Mouse (Mus musculus): ENCODE results near the gene Nampt. TPM values are rescaled to one million over a fixed set of nuclear protein-coding genes. Genes with fewer than 3 reads are reported as not detected.
A peak's percentile ranks its signal among the peaks of the same experiment; 100 is the strongest.

The Nampt gene
- polyA plus RNA-seq, 1 experiment from 2014 or later, result 23.4 TPM

- peak overlapping the region; percentile 72; the same call in 1 of the 2 replicates for H3K9ac ChIP-seq (replicated peaks)
- ATAC-seq (ENCODE audit: insufficient number of reproducible peaks, insufficient read depth, low FRiP score, low TSS enrichment, low read depth), result no peak
- H3K36me3 ChIP-seq, result peaks cover 12% of the 10 kb centered on the region; the same call in 1 of the 2 replicates
- H3K27ac ChIP-seq, result no peak overlapping the region
- H3K9me3 ChIP-seq, result no peaks in the 10 kb centered on the region
- no peaks in the 10 kb centered on the region for H3K27me3 ChIP-seq
- peak overlapping the region; percentile 75 for H3K4me3 ChIP-seq (replicated peaks)
- peak overlapping the region; percentile 67 for H3K4me2 ChIP-seq
- H3K4me1 ChIP-seq (replicated peaks), result peaks cover 5% of the 10 kb centered on the region; the same call in 1 of the 2 replicates
- 56% methylated on average over 2 of the region's 2 CpGs for WGBS
Observed at GRCm38 (mm10) chr12:32821504-32822011, 2.2 kb downstream of the Nampt start.

- peaks cover 5% of the 10 kb centered on the region; the same call in 1 of the 2 replicates for H3K4me1 ChIP-seq (replicated peaks)
- H3K4me2 ChIP-seq, result no peak overlapping the region
- WGBS, result 79% methylated on average over 4 of the region's 4 CpGs
- no peak for ATAC-seq (ENCODE audit: insufficient number of reproducible peaks, insufficient read depth, low FRiP score, low TSS enrichment, low read depth)
- no peaks in the 10 kb centered on the region for H3K9me3 ChIP-seq
- no peak overlapping the region for H3K27ac ChIP-seq
- H3K9ac ChIP-seq (replicated peaks), result no peak overlapping the region
- H3K27me3 ChIP-seq, result no peaks in the 10 kb centered on the region
- peaks cover 12% of the 10 kb centered on the region; the same call in 1 of the 2 replicates for H3K36me3 ChIP-seq
- no peak overlapping the region for H3K4me3 ChIP-seq (replicated peaks)
Observed at GRCm38 (mm10) chr12:32822066-32822465, 2.7 kb downstream of the Nampt start.

- Histone ChIP-seq H3K27ac (no peak overlapping the region), H3K4me2 (no peak overlapping the region), H3K4me1 (replicated peaks) (peaks cover 5% of the 10 kb centered on the region; the same call in 1 of the 2 replicates), H3K27me3 (no peaks in the 10 kb centered on the region), H3K9ac (replicated peaks) (no peak overlapping the region), H3K9me3 (no peaks in the 10 kb centered on the region), H3K36me3 (peaks cover 12% of the 10 kb centered on the region; the same call in 1 of the 2 replicates), H3K4me3 (replicated peaks) (no peak overlapping the region)
- 86% methylated on average over 6 of the region's 6 CpGs for WGBS
- no peak for ATAC-seq (ENCODE audit: insufficient number of reproducible peaks, insufficient read depth, low FRiP score, low TSS enrichment, low read depth)
Observed at GRCm38 (mm10) chr12:32824586-32824985, 5.2 kb downstream of the Nampt start.

GRCm38 (mm10) chr12:32826971-32827370 is 7.6 kb downstream of the Nampt start:
- no peaks in the 10 kb centered on the region for H3K27me3 ChIP-seq
- H3K9me3 ChIP-seq, result no peaks in the 10 kb centered on the region
- no peak overlapping the region for H3K9ac ChIP-seq (replicated peaks)
- H3K4me1 ChIP-seq (replicated peaks), result peaks cover 2% of the 10 kb centered on the region; the same call in 1 of the 2 replicates
- no peak overlapping the region for H3K27ac ChIP-seq
- H3K36me3 ChIP-seq, result peaks cover 15% of the 10 kb centered on the region; the same call in 1 of the 2 replicates
- 37% methylated on average over 3 of the region's 3 CpGs for WGBS
- no peak overlapping the region for H3K4me3 ChIP-seq (replicated peaks)
- H3K4me2 ChIP-seq, result no peak overlapping the region
- ATAC-seq (ENCODE audit: insufficient number of reproducible peaks, insufficient read depth, low FRiP score, low TSS enrichment, low read depth), result no peak

GRCm38 (mm10) chr12:32828137-32828760 is 8.9 kb downstream of the Nampt start:
- Histone ChIP-seq H3K36me3 (peaks cover 22% of the 10 kb centered on the region; the same call in 1 of the 2 replicates), H3K4me3 (replicated peaks) (no peak overlapping the region), H3K4me2 (no peak overlapping the region), H3K4me1 (replicated peaks) (no peaks in the 10 kb centered on the region), H3K27me3 (no peaks in the 10 kb centered on the region), H3K9me3 (no peaks in the 10 kb centered on the region), H3K27ac (no peak overlapping the region), H3K9ac (replicated peaks) (no peak overlapping the region)
- WGBS, result 84% methylated on average over 8 of the region's 8 CpGs
- ATAC-seq (ENCODE audit: insufficient number of reproducible peaks, insufficient read depth, low FRiP score, low TSS enrichment, low read depth), result no peak

- Histone ChIP-seq H3K27me3 (no peaks in the 10 kb centered on the region), H3K9ac (replicated peaks) (no peak overlapping the region), H3K4me1 (replicated peaks) (no peaks in the 10 kb centered on the region), H3K4me3 (replicated peaks) (no peak overlapping the region), H3K9me3 (peaks cover 8% of the 10 kb centered on the region; the same call in 1 of the 2 replicates), H3K4me2 (no peak overlapping the region), H3K36me3 (peaks cover 27% of the 10 kb centered on the region), H3K27ac (no peak overlapping the region)
- no peak for ATAC-seq (ENCODE audit: insufficient number of reproducible peaks, insufficient read depth, low FRiP score, low TSS enrichment, low read depth)
- WGBS, result 85% methylated on average over 9 of the region's 9 CpGs
Observed at GRCm38 (mm10) chr12:32829321-32830090, 10.2 kb downstream of the Nampt start.

GRCm38 (mm10) chr12:32832076-32832475 is 12.7 kb downstream of the Nampt start:
- H3K27ac ChIP-seq, result no peak overlapping the region
- WGBS, result 98% methylated on average over 3 of the region's 3 CpGs
- H3K9ac ChIP-seq (replicated peaks), result no peak overlapping the region
- no peak overlapping the region for H3K4me3 ChIP-seq (replicated peaks)
- no peak overlapping the region for H3K4me2 ChIP-seq
- no peaks in the 10 kb centered on the region for H3K27me3 ChIP-seq
- H3K9me3 ChIP-seq, result peaks cover 8% of the 10 kb centered on the region; the same call in 1 of the 2 replicates
- ATAC-seq (ENCODE audit: insufficient number of reproducible peaks, insufficient read depth, low FRiP score, low TSS enrichment, low read depth), result no peak
- H3K36me3 ChIP-seq, result peaks cover 39% of the 10 kb centered on the region
- H3K4me1 ChIP-seq (replicated peaks), result no peaks in the 10 kb centered on the region

- no peak overlapping the region for H3K4me3 ChIP-seq (replicated peaks)
- peaks cover 8% of the 10 kb centered on the region; the same call in 1 of the 2 replicates for H3K9me3 ChIP-seq
- 83% methylated on average over 6 of the region's 6 CpGs for WGBS
- no peaks in the 10 kb centered on the region for H3K4me1 ChIP-seq (replicated peaks)
- no peak overlapping the region for H3K9ac ChIP-seq (replicated peaks)
- ATAC-seq (ENCODE audit: insufficient number of reproducible peaks, insufficient read depth, low FRiP score, low TSS enrichment, low read depth), result no peak
- H3K36me3 ChIP-seq, result peaks cover 61% of the 10 kb centered on the region
- no peak overlapping the region for H3K4me2 ChIP-seq
- no peak overlapping the region for H3K27ac ChIP-seq
- no peaks in the 10 kb centered on the region for H3K27me3 ChIP-seq
Observed at GRCm38 (mm10) chr12:32834781-32835180, 15.4 kb downstream of the Nampt start.

DNA sequence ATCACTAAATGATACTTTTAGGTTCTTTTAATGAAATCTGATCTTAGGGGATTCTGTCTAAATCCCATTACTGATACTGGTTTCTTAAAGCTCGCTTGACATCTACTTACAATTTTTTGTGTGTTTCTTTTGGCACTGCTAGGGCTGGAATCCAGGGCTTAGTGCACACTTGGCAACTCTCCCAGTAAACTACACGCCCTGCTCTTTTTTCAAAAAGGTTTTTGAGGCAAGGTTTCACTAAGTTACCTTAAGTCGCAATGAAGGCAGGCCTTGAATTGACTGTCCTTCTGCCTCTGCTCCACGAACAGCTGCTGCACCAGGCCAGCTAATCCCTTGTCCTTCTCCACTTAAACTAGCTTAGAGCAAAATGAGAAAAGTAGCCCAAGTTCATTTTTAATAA is 15.9 kb downstream of the Nampt start:
- Histone ChIP-seq H3K36me3 (peaks cover 61% of the 10 kb centered on the region), H3K9ac (replicated peaks) (no peak overlapping the region), H3K4me1 (replicated peaks) (no peaks in the 10 kb centered on the region), H3K9me3 (peaks cover 8% of the 10 kb centered on the region; the same call in 1 of the 2 replicates), H3K27ac (no peak overlapping the region), H3K4me3 (replicated peaks) (no peak overlapping the region), H3K4me2 (no peak overlapping the region), H3K27me3 (no peaks in the 10 kb centered on the region)
- ATAC-seq (ENCODE audit: insufficient number of reproducible peaks, insufficient read depth, low FRiP score, low TSS enrichment, low read depth), result no peak
- WGBS, result 65% methylated on average over 4 of the region's 4 CpGs

GRCm38 (mm10) chr12:32838406-32838805 is 19.1 kb downstream of the Nampt start:
- Histone ChIP-seq H3K27me3 (no peaks in the 10 kb centered on the region), H3K9ac (replicated peaks) (no peak overlapping the region), H3K4me3 (replicated peaks) (no peak overlapping the region), H3K4me1 (replicated peaks) (no peaks in the 10 kb centered on the region), H3K36me3 (peaks cover 71% of the 10 kb centered on the region), H3K27ac (no peak overlapping the region), H3K4me2 (no peak overlapping the region), H3K9me3 (peaks cover 8% of the 10 kb centered on the region; the same call in 1 of the 2 replicates)
- ATAC-seq (ENCODE audit: insufficient number of reproducible peaks, insufficient read depth, low FRiP score, low TSS enrichment, low read depth), result no peak
- WGBS, result 88% methylated on average over 4 of the region's 4 CpGs

DNA sequence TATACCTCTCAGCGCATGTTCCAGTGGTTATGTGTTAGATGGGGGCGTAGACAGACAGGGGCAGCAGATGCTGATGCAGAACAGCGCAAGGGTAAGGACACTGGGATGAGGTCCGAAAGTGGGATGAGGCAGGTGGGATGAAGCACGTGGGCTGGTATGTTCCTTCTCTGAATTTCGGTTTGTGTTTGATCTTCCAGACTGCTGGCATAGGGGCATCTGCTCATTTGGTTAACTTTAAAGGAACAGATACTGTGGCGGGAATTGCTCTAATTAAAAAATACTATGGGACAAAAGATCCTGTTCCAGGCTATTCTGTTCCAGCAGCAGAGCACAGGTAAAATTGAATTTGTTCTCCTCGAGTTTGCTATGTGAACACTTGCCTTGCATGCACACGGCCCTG is 19.6 kb downstream of the Nampt start:
- H3K9ac ChIP-seq (replicated peaks), result no peak overlapping the region
- peaks cover 2% of the 10 kb centered on the region; the same call in 1 of the 2 replicates for H3K9me3 ChIP-seq
- no peaks in the 10 kb centered on the region for H3K4me1 ChIP-seq (replicated peaks)
- no peak overlapping the region for H3K4me2 ChIP-seq
- H3K27ac ChIP-seq, result no peak overlapping the region
- WGBS, result 94% methylated on average over 9 of the region's 9 CpGs
- H3K27me3 ChIP-seq, result no peaks in the 10 kb centered on the region
- ATAC-seq (ENCODE audit: insufficient number of reproducible peaks, insufficient read depth, low FRiP score, low TSS enrichment, low read depth), result no peak
- H3K36me3 ChIP-seq, result peaks cover 70% of the 10 kb centered on the region
- no peak overlapping the region for H3K4me3 ChIP-seq (replicated peaks)

Data from limb, embryonic 12.5 days (tissue).